Mouse (Mus musculus) NIH3T3 (cell line): ENCODE results near the gene Ccdc163.

ENCODE experiments used
- DNase-seq: peaks from one replicate; pipeline ENCODE4 v3.0.0-alpha.2; 2012; ENCODE audit warnings: low read depth

Gene Ccdc163

GRCm38 (mm10) chr4:116780541-116780940 lies 72.2 kb downstream of the Ccdc163 start:
- DNase-seq: no peak

- no peak for DNase-seq
Measured at GRCm38 (mm10) chr4:116781366-116781765, 73.1 kb downstream of the Ccdc163 start.

DNA sequence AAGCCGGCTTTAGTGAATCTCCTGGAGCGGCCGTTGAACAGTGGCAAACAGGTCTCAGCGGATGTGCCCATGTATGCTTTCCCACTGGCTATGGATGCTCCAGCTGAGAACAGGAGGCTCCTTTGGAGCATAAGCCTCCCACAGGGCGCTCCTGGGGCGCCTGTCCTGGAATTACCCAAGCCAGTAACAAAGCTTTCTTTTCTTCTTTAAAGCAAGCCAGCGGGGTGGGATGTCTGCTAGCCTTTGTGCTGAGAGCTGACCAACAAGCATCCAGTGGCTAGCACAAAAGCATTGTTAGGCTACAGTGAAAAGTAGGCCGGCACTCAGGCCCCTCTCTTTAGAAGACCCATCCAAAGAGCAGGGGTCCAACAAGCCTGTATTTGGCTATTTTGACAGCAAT lies 73.9 kb downstream of the Ccdc163 start:
- DNase-seq: no peak

DNA sequence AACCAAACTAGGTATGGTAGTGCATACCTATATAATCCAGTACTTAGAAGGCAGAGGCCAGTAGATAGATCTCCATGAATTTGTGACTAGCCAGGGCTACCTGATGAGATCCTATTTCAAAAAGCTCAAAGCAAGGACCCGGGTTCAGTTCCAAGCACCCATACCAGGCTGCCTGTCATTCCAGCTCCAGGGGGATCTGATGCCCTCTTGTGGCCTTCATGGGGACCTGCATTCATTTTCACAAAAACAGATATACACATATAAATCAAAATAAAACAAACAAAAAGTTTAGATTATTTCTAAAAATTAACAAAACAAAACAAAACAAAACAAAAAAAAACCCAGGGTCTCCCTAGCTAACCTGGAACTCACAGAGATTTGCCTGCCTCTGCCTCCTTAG lies 78.3 kb downstream of the Ccdc163 start:
- DNase-seq: peak; percentile 24

DNA sequence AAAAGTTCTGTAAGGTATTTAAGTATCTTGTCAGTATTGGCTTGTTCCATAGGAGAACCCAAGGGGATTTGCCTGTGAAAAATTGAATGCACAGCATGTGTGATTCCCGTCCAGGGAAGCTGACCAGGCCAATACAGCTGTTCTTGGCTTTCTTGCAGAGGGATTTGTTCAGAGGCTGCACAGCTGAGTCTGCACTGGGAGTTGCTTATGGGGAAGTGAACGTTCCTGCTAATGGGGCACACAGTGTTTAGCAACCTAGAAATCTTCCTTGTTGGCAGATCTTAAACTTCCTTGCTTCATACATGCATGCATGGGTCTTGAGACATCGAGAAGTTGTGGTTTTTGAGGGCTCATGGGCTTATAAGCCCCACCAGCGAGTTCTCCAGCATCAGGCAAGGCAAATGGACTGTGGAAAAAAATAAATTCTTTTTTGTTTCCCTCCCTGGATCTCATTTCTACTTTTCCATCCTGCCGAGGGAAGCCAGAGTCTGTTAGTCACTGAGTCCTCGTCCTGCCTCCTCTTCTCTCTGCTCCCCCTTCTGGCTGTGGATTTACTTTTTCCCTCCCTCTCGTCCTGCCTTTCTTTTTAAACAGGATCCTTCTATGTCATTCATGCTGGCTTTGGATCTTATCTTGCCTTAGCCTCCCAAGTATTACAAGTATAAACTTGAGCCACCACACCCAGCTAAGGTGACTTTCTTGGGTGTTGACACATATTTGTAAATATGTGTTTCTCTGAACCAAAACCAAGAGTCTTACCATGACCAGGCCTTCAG lies 79.9 kb downstream of the Ccdc163 start:
- DNase-seq: peak; percentile 85

GRCm38 (mm10) chr4:116788956-116789355 lies 80.6 kb downstream of the Ccdc163 start:
- DNase-seq: peak; percentile 97

DNA sequence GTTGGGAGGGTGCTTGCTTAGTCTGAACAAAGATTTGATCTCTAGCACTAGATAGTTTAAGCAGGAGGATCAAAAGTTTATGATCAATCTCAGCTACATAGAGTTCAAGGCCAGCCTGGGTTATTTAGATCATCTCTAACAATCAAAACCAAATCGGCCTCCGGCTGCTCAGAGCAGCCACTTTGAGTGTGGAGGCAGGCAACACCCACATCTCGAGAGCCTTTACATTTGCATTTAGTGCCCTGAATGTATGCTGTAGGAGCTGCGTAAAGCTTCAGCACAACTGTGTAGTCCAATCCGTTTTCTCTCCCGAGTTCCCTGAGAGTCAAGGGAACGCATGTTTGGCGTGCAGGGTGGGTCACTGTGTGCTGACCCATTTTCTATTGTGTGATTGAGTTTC lies 84.1 kb downstream of the Ccdc163 start:
- DNase-seq: no peak

GRCm38 (mm10) chr4:116794273-116794672 lies 86.0 kb downstream of the Ccdc163 start:
- DNase-seq: no peak

GRCm38 (mm10) chr4:116796442-116797110 lies 88.3 kb downstream of the Ccdc163 start:
- peak; percentile 67 for DNase-seq

DNA sequence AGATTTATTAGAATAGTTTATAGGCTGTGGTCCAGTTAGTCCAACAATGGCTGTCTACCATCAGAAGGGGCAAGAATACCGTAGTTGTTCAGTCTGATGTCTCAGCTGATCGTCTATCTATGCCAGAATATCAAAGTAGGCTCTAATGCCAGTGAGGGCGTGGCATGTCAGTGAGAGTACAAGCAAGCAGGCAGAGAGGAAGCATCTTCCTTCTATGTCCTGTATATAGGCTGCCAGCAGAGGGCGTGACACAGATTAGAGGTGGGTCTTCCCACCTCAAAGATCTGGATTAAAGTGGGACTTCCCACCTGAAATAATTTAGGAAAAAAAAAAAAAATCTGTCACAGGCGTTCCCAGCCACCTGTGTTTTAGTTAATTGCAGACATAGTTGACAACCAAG lies 91.6 kb downstream of the Ccdc163 start:
- DNase-seq: peak; percentile 55
